Mouse (Mus musculus) heart, embryonic 15.5 days (tissue): Measurements from ENCODE around the gene Itsn1. TPM values are rescaled to one million over a fixed set of nuclear protein-coding genes. Genes with fewer than 3 reads are reported as not detected.
A peak's percentile ranks its signal among the peaks of the same experiment; 100 is the strongest.

ENCODE experiments used
- ATAC-seq: fragments of 200-750 bp; cut with Nextera tagmentation; replicated peaks from 2 replicates; pipeline ENCODE4 v1.8.0; 2017; ENCODE audit warnings: low read depth, moderate TSS enrichment; ENCODE audit not compliant: insufficient number of reproducible peaks, insufficient read depth, low FRiP score
- H3K27ac ChIP-seq: fragments of 300-500 bp; sonication (generic); 2 replicates; pipeline ENCODE4 v1.5.1; 2015; ENCODE audit warnings: mild to moderate bottlenecking, inconsistent platforms
- H3K27me3 ChIP-seq: fragments of 300-500 bp; sonication (generic); 2 replicates; pipeline ENCODE4 v1.6.1; 2015; ENCODE audit warnings: inconsistent platforms
- H3K36me3 ChIP-seq: fragments of 300-500 bp; sonication (generic); 2 replicates; pipeline ENCODE4 v1.6.1; 2015; ENCODE audit warnings: mild to moderate bottlenecking, inconsistent platforms
- H3K4me1 ChIP-seq: fragments of 300-500 bp; sonication (generic); replicated peaks from 2 replicates; pipeline ENCODE4 v1.6.1; 2015; ENCODE audit warnings: inconsistent platforms
- H3K4me2 ChIP-seq: fragments of 300-500 bp; sonication (generic); 2 replicates; pipeline ENCODE4 v1.6.1; 2015; ENCODE audit warnings: inconsistent platforms, mild to moderate bottlenecking, moderate library complexity
- H3K4me3 ChIP-seq: fragments of 300-500 bp; sonication (generic); 2 replicates; pipeline ENCODE4 v1.5.1; 2015; ENCODE audit warnings: mild to moderate bottlenecking, inconsistent platforms
- H3K9ac ChIP-seq: fragments of 300-500 bp; sonication (generic); 2 replicates; pipeline ENCODE4 v1.6.1; 2015; ENCODE audit warnings: mild to moderate bottlenecking, inconsistent platforms
- H3K9me3 ChIP-seq: fragments of 300-500 bp; sonication (generic); replicated peaks from 2 replicates; pipeline ENCODE4 v1.6.1; 2016; ENCODE audit warnings: inconsistent platforms
- WGBS: fragments of 180-500 bp; shearing (Covaris S2); methylation state at CpG from one replicate; pipeline ENCODE4 v1.1.7; 2015; ENCODE audit warnings: mixed read lengths; 5-methylcytosine and 5-hydroxymethylcytosine counted together
- polyA plus RNA-seq: library from polyadenylated mRNA; unstranded; fragments of >200 nt; fragmentation: Nextera tagmentation; extraction: Ambion mirVana; gene quantifications from 2 replicates; pipeline ENCODE4 v1.2.1, GENCODE M21; 2015

Itsn1 gene
- polyA plus RNA-seq, 1 experiment from 2014 or later = 17.6 TPM

DNA sequence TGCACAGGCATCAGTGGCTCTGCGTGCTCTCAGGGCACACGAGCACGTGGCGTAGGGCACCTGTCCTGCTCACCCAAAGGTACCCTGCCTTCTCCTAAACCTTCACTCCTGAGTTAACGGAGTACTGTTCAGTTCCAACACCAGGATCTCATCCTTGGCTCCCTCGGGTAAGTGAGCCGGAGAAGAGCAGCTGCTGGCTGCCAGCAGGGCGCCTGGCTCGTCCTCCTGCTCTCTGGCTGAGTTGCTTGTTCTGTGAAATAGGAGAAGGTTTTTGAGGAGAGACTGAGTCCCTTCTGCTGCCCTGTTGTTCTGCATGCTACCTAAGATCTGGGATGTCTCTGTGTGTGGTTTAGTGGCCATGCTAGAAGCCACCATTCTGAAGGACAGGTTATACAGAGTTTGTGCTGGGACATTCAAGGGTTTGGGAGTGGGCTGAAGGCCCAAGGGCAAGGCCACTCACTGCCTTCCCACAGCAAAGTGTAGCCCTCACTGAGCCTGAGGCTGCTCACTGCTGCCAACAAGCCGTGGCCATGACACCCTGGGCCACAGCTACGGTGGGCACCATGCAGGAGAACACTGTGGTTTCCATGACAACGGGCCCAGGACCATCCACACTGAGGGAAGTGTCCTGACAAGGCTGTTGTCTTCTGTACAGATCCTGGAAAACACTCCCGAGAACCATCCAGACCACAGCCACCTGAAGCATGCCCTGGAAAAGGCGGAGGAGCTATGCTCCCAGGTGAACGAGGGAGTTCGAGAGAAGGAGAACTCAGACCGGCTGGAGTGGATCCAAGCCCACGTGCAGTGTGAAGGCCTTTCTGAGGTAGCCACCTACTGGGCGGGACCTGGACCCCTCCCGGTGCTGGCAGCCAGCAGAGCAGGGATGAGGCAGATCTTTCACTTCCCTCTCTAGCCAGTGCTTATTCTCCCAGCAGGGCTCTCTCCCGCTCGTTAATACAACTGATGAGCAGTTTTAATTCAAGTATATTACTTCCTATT is 170.1 kb downstream of the Itsn1 start:
- Histone ChIP-seq H3K9ac (no peak overlapping the region), H3K4me1 (no peaks in the 10 kb centered on the region), H3K27me3 (no peaks in the 10 kb centered on the region), H3K4me3 (no peak overlapping the region), H3K4me2 (no peak overlapping the region), H3K36me3 (no peaks in the 10 kb centered on the region), H3K27ac (no peak overlapping the region), H3K9me3 (no peaks in the 10 kb centered on the region)
- WGBS = 55% methylated on average over 22 of the region's 22 CpGs
- no peak for ATAC-seq

GRCm38 (mm10) chr16:91900274-91900673 is 171.2 kb downstream of the Itsn1 start:
- Histone ChIP-seq H3K27ac (no peak overlapping the region), H3K4me3 (no peak overlapping the region), H3K4me1 (no peaks in the 10 kb centered on the region), H3K27me3 (no peaks in the 10 kb centered on the region), H3K36me3 (no peaks in the 10 kb centered on the region), H3K9me3 (no peaks in the 10 kb centered on the region), H3K4me2 (no peak overlapping the region), H3K9ac (no peak overlapping the region)
- WGBS = 61% methylated on average over 11 of the region's 11 CpGs
- ATAC-seq = no peak

GRCm38 (mm10) chr16:91903801-91904506 is 174.9 kb downstream of the Itsn1 start:
- Histone ChIP-seq H3K4me3 (no peak overlapping the region), H3K9ac (no peak overlapping the region), H3K27ac (no peak overlapping the region), H3K4me2 (no peak overlapping the region), H3K9me3 (no peaks in the 10 kb centered on the region), H3K36me3 (no peaks in the 10 kb centered on the region), H3K27me3 (no peaks in the 10 kb centered on the region), H3K4me1 (no peaks in the 10 kb centered on the region)
- 88% methylated on average over 13 of the region's 13 CpGs for WGBS
- no peak for ATAC-seq

GRCm38 (mm10) chr16:91905127-91905860 is 176.2 kb downstream of the Itsn1 start:
- Histone ChIP-seq H3K9me3 (no peaks in the 10 kb centered on the region), H3K4me1 (no peaks in the 10 kb centered on the region), H3K27me3 (no peaks in the 10 kb centered on the region), H3K27ac (no peak overlapping the region), H3K4me2 (no peak overlapping the region), H3K36me3 (no peaks in the 10 kb centered on the region), H3K9ac (no peak overlapping the region), H3K4me3 (no peak overlapping the region)
- no peak for ATAC-seq
- WGBS = 73% methylated on average over 11 of the region's 11 CpGs

GRCm38 (mm10) chr16:91905987-91906386 is 176.9 kb downstream of the Itsn1 start:
- H3K4me1 ChIP-seq = no peaks in the 10 kb centered on the region
- no peak for ATAC-seq
- no peak overlapping the region for H3K4me2 ChIP-seq
- H3K27ac ChIP-seq = no peak overlapping the region
- no peaks in the 10 kb centered on the region for H3K36me3 ChIP-seq
- WGBS = 63% methylated on average over 10 of the region's 10 CpGs
- no peak overlapping the region for H3K4me3 ChIP-seq
- H3K9me3 ChIP-seq = no peaks in the 10 kb centered on the region
- no peaks in the 10 kb centered on the region for H3K27me3 ChIP-seq
- H3K9ac ChIP-seq = no peak overlapping the region

DNA sequence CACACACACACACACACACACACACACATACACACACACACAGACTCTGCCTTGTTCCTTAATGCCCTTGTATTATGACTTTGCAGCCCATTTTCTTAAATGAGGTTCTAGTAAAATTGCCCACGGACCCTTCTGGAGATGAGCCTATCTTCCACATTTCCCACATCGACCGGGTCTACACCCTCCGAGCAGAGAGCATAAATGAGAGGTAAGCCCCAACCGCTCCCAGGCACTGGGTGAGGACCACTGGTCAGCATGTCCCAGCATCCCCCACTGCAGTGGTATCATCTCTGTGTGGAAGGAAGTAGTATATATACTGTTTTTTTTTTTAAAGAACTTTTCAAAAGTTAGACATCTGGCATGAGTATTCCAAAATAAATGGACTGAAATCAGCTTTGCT is 177.6 kb downstream of the Itsn1 start:
- 80% methylated on average over 5 of the region's 5 CpGs for WGBS
- no peaks in the 10 kb centered on the region for H3K36me3 ChIP-seq
- ATAC-seq = no peak
- no peak overlapping the region for H3K4me2 ChIP-seq
- H3K9ac ChIP-seq = no peak overlapping the region
- H3K4me1 ChIP-seq = no peaks in the 10 kb centered on the region
- H3K27ac ChIP-seq = no peak overlapping the region
- no peak overlapping the region for H3K4me3 ChIP-seq
- H3K27me3 ChIP-seq = no peaks in the 10 kb centered on the region
- H3K9me3 ChIP-seq = no peaks in the 10 kb centered on the region

DNA sequence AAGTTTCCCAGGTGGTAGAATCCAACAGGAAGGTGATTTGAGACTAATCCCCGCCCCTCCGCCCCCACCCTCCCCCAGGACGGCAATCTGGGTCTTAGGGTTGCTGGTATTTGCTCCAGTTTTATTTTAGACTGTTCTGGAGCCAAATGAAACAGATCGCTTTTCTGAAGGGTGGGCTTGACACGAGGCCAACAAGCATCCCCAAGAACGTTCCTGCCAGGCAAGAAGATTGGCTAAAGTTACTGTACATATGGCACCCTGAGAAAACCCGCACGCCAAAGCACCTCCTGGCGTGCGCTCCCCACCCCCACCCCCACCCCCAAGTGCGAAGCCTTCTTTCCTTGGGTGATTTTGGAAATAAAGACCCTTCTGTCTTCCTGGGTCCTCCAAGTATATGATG is 178.1 kb downstream of the Itsn1 start:
- H3K36me3 ChIP-seq = no peaks in the 10 kb centered on the region
- no peaks in the 10 kb centered on the region for H3K27me3 ChIP-seq
- 74% methylated on average over 11 of the region's 11 CpGs for WGBS
- no peak overlapping the region for H3K4me2 ChIP-seq
- ATAC-seq = no peak
- no peaks in the 10 kb centered on the region for H3K9me3 ChIP-seq
- H3K4me3 ChIP-seq = no peak overlapping the region
- H3K4me1 ChIP-seq = no peaks in the 10 kb centered on the region
- H3K27ac ChIP-seq = no peak overlapping the region
- no peak overlapping the region for H3K9ac ChIP-seq

- Histone ChIP-seq H3K4me3 (no peak overlapping the region), H3K4me1 (no peaks in the 10 kb centered on the region), H3K27me3 (no peaks in the 10 kb centered on the region), H3K9me3 (no peaks in the 10 kb centered on the region), H3K36me3 (no peaks in the 10 kb centered on the region), H3K4me2 (no peak overlapping the region), H3K27ac (no peak overlapping the region), H3K9ac (no peak overlapping the region)
- 81% methylated on average over 15 of the region's 15 CpGs for WGBS
- ATAC-seq = no peak
Measured at GRCm38 (mm10) chr16:91909569-91910335, 180.7 kb downstream of the Itsn1 start.

- WGBS = 13% methylated on average over 17 of the region's 17 CpGs
- 0 out of 2 replicates have a peak overlapping the region, but pooled peaks have one; percentile 29 for H3K27ac ChIP-seq
Measured at GRCm38 (mm10) chr16:91917631-91918096, 188.6 kb downstream of the Itsn1 start.

GRCm38 (mm10) chr16:91918461-91918860 is 189.4 kb downstream of the Itsn1 start:
- H3K36me3 ChIP-seq = peaks cover 6% of the 10 kb centered on the region
- H3K4me1 ChIP-seq = peaks cover 7% of the 10 kb centered on the region
- no peak overlapping the region for H3K27ac ChIP-seq
- no peak overlapping the region for H3K4me2 ChIP-seq
- 75% methylated on average over 4 of the region's 4 CpGs for WGBS
- no peaks in the 10 kb centered on the region for H3K27me3 ChIP-seq
- H3K4me3 ChIP-seq = no peak overlapping the region
- no peak for ATAC-seq
- no peaks in the 10 kb centered on the region for H3K9me3 ChIP-seq
- no peak overlapping the region for H3K9ac ChIP-seq

More at GRCm38 (mm10) chr16:91917631-91918096, 188.6 kb downstream of the Itsn1 start:
- H3K4me1 ChIP-seq = peaks cover 7% of the 10 kb centered on the region
- no peaks in the 10 kb centered on the region for H3K36me3 ChIP-seq
- H3K27me3 ChIP-seq = no peaks in the 10 kb centered on the region
- peak overlapping the region; percentile 75 for H3K4me2 ChIP-seq
- no peaks in the 10 kb centered on the region for H3K9me3 ChIP-seq
- peak overlapping the region; percentile 49 for H3K4me3 ChIP-seq
- H3K9ac ChIP-seq = no peak overlapping the region; the same call in 1 of the 2 replicates
- peak; percentile 68; the same call in 1 of the 2 replicates for ATAC-seq
